Mouse (Mus musculus) spleen, postnatal 10 days (tissue): ENCODE measurements around the gene Tmem132a.

Experiments used
- DNase-seq, 2 experiments: peaks; one replicate each; pipeline ENCODE4 v3.0.0; 2021 to 2022; ENCODE audit warnings: low spot score in 2 of 2

Tmem132a gene

DNA sequence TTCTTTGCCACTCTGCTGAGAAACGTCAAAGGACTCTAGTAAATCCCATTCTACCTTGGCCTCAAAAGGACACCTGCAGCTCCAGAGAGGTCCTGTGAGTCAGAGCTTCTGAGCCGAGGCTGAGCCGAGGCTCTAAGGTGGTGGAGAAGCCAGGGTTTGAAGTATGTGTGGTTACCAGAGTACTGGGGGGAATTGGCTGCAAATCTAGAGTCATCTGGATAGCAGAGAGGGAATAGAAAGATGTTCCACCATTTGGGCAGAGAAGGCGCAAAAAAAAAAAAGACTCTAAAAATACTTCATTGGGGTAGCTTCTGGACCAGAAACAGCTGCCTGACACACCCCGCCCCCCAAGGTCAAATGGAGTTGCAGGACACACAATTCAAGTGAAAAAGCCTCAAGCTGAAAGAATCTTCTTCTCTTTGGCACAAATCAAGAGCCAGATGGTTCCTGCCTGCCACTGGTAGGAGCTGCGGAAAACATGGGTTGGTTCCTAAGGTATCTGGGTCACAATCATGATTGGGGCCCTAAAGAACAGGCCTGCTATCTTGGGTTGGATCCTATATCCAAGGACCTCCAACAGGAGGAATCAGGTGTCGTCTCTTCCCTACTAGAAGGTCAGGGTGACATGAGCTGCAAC is 8.6 kb upstream of the Tmem132a start:
- no peak for DNase-seq

DNA sequence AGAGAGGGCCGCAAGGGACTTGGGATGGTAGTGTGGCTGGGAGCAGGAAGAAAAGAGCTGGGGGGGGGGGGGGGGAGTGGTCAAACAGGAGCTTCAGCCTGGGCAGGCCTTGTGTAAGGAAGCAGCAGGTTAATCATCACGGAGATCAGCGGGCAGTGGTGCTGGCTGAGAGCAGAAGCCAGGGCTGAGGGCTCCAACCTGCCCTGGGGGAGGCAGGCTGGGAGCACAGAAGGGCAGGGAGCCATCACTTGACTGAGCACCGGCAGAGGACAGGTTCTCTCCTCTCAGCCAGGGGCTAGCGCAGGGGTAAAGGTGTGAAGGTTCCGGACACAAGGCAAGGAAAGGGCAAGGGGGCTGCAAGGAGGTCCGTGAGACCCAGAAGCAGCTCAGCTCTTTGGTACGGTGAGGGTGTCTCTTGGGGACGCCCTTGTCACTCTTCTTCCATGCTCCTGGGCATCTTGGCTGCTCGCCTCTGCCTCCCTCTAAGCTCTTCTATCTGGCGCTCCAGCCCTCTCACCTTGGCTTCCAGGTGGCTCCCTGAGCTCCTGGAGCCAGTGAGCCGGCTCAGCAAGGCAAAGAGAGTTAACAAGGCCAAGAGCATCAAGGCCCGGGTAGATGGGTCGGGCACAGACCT is 1.7 kb upstream of the Tmem132a start:
- no peak for DNase-seq

DNA sequence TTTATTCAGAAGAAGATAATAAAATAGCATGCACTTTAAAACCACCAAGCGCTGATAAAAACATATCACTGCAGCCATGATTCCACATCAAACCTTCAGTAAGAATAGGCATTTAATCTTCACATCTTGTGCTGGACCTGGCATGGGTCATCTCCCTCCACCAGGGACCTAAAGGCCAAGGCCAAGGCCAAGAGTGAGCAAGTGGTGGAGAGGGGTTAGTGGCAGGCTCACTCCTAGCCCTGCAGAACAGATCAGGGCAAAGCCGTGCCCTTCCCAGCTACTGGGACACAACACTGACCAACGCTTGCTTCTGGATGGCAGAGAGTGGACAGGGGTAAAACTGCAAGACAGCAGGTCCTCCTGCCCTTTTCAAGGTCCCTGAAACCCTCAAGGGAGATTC is 936 bp upstream of the Tmem132a start:
- no peak for DNase-seq

DNA sequence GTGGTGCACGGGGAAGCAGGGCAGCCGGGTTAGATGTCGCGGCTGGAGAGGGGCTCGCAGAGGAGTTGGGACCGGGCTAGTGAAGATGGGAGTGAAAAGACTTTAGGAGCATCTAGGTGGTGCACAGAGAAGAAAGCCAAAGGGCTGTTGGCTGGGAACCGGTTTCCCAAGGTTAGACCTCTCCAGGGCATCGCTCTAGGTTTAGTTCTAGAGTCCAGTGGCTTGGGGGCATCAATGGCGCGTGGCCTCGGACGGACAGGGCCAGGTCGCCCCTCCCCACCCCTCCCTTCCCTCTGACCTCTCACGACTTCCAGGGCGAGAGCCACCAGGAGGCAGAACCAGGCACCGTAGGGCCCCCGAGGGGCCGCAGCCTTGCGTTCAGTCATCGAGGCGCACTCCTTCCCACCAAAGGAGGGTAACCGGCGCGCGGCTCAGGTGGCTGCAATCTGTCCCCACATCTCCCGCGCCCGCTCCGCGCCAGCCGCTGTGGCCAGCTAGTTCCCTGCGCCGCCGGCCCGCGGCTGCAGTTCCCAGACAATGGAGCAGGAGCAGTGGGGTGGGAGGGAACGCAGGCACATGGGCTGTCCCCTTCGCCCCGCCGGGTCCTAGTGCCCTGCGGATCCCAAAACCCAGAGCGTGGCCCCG is 377 bp downstream of the Tmem132a start:
- peak in 1 of 2 experiments; percentile 38 for DNase-seq

DNA sequence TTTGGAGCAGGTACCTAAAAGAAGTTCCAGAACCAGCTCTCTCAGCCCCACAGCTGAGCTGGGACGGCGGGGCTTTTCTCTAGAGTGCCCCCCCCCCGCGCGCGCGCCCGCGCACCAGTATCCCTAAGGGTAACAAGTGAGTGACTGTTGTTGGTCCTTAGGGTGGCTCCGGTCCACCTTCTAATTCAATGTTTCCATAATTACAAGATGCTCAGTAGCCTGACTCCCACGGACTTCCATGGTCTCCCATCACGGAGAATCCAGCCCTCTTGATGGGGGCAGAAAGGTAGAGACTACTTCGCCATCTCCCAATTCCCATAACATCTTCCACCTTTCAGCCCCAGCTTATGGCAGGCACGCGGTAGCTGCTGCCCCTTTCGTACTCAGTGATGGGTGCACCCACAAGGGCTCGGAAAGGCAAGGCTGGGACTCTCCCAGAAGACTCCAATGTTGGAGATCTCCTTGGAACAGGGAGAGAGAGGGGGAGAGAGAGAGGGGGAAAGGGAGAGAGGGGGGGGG is 1.1 kb downstream of the Tmem132a start:
- no peak for DNase-seq

DNA sequence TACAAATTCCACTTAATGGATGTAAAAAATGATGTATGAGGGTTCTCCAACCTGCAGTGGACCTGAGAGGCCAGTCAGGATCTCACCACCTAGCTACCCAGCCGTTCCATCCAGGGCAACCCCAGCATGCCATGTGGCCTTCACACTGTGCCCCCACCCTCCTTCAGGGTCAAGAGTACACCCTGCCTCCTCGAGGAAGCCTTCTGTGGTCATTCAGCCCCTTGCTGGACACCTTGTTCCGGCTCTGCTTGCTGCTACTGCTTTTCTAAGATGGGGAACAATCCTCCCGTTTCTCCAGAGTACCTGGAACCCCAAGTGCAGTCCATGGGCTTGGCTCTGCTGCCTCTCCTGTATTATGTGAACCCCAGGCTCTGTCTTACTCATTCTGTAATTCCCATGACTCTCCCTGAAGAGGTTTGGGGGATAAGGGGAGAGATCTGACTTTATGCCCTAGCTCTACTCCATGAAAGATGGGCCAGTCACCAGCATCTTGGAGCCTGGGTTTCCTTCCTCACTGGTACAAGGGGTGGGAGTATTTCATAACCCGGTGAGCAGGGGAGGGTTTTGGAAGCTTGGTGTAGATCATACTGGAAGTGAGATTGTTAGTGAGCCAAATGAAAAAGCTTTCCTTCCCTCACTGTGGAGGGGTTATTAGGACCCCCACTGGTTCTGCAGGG is 1.7 kb downstream of the Tmem132a start:
- DNase-seq, result no peak

DNA sequence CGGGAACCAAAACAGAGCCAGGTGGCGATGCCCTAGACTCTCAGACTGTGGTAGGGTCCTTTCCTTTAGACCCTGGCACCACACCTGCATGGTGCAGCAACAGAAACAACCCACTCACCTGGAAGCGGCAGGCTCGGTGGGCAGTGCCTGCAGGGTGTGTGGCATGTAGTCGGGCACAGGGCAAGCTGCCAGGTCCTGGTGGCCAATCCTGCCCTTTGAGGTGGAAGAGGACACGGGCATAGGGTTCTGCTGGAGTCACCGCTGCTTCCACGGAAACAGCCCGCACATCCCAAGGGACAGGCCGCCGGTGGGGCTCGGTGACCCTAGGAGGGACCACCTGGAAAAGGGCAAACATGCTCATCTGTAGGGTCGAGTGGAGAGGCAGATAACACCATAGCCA is 3.4 kb downstream of the Tmem132a start:
- DNase-seq, result no peak

DNA sequence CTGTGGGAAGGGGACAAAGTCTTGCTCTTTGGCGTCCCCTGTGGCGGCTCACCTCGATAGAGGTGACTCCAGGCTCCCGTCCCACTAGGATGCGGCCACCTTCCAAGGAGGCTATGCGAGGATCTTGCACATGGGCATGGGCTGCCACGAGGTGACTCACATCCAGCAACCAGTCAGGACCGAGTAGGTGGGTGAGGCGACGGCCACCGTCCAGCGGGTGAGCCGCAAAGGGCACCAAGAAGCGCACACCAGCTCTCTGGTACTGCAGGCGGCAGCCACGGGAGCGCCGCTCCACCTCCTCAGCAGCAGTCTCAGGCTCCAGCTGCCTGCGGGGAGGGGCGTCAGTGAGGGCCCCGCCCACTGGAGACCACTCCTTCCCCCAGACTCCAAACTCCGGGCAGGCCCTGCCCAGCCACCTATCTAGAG is 9.7 kb downstream of the Tmem132a start:
- no peak for DNase-seq

DNA sequence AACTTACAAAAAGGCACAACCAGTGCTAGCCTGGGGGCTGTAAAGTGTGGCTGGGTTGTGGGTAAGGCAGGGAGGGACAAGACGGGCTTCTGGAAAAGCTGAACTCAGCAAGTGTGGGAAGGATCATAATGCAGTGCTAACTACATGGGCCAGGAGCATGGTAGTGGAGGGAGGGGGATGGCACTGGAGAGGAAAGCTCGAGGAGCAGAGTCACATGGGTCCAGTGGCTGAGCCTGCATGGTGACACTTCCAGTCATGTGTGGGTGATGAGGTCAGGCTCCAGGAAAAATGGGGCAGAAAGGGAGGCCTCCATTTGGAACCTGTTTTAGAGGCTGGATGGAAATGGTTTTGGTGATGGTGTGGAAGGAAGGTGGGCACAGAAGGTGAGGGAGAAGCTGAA is 13.2 kb downstream of the Tmem132a start:
- no peak for DNase-seq

DNA sequence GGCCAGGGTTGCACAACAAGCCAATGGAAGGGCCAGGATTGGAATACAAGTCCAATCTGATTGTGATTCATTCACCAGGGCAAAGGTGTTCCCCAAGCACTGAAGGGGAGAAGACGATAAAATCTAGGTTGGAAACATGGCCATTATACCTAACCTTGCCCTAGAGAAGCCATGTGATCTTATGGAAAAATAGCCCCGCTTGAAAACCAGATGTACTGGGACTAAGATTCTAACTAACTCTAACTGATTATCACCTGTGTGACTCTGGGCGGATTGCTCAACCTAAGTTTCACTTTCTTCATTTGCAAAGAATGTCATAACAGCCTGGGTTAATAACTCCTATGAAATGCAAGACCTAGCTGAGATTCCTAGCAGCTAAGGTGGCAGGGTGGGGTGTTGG is 14.3 kb downstream of the Tmem132a start:
- DNase-seq, result no peak

DNA sequence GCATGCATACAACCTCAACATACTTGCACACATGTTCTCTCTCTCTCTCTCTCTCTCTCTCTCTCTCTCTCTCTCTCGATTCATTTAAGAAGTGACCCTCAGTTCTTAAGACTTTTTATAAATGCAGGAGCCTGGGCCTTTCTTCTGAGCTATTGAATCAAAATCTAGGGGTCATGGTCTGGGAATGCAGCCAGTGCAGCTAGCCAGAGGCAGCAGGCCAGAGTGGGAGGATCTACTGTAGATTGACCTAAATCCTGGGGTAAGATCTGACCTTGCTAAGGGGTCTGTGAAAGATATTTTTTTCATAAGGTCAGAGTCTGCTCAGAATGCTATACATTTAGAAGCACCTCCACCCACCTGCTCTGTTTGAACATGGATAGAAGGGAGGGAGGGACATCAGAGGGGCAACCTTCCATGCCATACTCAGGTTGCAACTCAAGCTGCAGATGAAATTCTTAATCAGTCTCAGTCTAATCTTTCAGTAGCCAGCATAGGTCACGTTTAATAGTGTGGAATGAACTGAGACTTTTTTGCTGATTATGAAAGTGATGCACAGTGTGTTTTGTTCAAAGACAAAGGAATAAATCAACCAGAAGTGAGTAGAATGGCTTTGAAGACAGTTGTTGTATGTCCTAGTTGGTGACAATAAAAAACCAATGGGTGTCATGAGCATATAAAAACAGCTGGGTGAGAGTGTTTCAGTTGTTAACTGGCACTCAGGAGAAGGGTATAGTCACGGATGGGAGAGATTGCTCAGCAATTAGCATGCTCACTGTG is 22.2 kb downstream of the Tmem132a start:
- no peak for DNase-seq

DNA sequence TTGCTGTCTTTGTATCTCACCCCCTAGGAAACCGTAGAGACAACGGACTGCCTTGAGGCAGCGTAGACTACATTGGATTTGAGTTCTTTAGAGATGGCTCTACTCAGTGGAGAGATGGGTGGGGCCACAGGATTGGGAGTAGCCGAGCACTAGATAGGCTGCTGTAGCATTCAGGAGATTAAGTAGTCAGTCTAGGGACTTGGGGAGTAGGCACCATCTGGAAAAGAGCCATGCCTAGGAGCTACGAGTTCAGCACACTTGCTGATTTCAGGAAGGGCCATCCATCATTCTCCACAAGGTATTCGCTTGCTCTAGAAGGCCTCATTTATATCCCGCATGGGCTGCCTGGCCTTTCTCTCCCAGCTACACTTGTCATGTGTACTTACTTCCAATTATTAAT is 23.6 kb downstream of the Tmem132a start:
- no peak for DNase-seq

DNA sequence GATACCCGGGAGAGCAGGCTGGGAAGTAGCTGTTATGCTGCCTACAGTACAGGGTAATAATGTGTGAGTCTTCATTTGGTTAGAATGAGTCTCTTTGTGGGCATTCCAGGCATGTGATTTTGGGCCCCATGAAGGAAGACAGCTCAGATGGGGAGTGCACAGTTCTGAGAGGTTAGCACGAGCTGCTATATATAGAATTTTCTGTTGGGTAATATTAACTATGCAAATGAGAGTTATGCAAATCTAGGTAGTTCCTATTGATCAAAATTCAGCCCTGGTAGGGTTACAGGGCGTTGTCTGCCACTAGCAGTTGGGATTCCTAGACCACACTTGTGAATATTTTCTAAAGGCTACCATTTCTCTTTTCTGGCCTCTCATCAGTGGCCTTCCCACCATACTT is 24.3 kb downstream of the Tmem132a start:
- no peak for DNase-seq

DNA sequence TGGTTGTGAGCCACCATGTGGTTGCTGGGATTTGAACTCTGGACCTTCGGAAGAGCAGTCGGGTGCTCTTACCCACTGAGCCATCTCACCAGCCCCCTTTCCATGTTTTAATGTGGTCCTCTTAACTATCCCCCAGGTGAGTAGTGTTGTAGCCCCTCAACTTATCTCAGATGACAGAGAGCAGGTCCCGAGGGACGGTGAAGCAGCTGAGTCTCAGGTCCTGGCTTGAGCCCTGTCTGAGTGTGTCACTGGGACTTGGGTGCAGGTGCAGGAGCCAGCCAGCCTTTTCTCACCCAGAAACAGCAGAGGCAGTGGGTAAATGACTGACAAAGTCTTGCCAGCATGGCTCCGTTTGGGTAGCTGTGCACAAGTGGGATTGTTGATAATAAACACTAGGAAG is 25.5 kb downstream of the Tmem132a start:
- DNase-seq, result no peak

DNA sequence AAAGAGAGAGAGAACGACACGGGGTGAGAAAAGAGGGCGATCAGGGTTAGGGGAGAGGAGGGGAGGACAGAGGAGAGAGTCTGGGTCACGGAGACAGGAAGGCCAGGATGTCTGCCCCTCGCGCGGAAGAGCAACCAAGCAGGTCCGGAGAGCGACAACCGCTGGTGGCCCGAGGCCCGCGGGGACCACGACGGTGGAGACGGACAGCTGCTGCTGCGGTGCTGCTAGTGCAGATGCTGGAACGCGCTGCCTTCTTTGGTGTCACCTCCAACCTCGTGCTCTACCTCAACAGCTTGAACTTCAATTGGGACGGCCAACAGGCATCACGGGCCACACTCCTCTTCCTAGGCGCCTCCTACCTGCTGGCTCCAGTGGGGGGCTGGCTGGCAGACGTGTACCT is 26.8 kb downstream of the Tmem132a start:
- peak in 1 of 2 experiments; percentile 53 for DNase-seq

DNA sequence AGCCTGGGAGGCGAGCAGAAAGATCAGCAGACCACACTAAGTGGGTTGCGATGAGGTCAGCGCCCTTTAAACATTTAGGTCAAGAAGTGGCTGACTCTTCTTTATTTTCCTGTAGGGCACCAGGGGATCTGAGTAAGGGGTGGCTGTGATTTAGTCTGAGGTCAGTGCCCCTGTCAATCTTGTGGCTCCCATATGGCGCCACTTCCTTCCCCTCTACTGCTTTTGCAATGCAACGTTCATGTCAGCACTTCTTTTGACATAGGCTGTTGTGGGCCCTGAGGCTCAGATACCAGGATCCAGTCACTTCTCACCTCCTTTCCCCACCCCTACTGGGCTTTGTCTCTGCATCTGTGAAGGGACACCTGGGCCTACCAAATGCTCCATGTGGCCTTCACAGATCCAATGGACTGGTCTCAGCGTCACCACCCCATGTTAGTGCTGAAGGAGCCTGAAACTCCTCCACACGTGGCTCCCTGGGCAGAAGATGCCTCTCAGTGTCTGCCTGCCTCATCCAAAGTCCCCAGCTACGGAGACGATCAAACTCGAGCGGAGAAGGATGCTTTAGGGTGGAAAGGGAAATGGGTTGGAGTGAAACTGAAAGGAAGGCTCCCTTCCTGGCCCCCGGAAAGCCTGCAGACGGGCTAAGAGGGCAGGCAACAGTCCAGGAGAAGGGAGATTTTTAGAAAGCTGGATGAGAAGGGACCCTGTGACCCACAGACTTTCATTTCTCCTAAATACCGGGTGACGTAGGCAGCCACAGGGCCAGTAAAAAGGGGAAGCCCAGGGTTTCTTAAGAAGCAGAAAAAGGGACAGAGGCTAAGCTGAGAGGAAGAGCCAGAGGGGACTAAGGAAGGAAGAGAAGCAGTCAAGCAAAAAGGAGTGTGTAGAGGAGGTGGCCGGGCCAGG is 27.8 kb downstream of the Tmem132a start:
- peak in 1 of 2 experiments; percentile 60 for DNase-seq

DNA sequence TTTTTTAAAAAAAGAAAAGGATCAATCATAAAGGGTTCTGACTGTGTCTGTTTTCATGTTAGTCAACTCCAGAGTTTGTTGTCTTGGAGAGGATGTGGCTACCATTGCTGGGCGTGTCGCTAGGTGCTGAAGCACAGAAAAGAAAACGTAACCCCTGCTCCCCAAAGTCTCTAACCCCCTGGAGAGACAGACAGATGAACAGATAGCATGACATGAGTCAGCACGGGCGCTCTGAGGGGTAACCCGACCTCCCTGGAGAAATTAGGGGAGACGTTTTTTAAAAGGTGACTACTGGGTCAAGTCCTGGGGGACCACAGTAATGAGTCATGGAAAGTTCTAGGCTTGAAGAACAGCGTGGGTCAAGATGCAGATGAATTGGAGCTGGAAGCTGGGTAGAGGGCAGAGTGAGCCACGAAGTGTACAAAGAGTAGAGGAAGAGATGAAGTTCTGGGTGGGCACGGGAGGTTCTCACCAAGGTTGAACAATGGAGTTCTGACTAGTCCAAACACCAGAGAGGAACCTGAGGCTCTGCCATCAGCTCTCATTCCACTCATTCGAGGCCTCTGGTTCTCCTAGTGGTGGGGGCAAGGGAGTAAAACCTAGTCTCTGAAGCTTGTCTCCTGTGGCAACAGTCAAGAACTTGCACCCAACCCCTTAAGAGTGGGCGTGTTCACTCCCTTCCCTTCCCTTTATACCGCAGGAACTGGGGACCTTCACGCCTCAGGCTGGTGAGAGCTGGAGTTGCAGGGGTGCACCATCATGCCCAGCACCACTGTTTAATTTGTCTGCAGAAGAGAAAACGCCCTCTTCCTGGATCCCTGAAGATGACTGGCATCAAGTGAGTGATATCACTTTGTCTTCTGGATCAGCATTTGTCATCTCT is 30.5 kb downstream of the Tmem132a start, which contains the start of gene Slc15a3:
Gene Slc15a3, plus strand, starts transcription at position 718 of the 883 bp plus-strand sequence.
- no peak for DNase-seq

DNA sequence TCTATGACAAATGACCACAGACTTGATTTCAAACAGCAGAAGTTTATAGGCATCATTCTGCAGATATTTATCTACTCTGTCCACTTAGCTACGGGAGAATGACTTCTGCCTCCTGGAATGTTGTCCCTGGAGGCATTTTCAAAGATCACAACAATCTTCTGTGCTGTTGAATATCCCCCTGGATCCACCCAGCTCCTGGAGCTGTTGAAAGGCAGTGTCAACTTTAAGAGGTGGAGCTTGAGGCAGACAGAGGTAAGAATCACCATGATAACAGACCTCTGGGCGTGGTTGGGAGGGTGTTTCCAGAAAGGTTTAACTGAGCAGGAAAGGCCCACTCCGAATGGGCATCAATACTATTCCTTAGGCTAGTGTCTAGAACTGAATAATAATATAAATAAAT is 34.1 kb downstream of the Tmem132a start:
- DNase-seq, result no peak

DNA sequence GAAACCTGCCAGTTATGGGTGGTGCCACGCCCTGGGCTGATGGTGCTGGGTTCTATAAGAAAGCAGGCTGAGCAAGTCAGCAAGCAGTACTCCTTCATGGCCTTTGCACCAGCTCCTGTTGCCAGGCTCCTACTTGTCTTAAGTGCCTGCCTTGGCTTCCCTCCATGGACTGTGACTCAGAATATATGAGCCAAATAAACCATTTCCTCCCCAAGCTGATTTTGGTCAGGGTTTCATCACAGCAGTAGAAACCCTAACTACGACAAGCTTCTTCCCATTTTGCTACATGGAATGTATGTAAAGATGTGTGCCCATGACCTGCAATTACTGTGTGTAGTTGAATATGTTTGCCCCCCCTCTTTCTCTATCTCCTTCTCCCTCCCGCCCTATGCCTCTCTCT is 36.1 kb downstream of the Tmem132a start:
- DNase-seq, result no peak

DNA sequence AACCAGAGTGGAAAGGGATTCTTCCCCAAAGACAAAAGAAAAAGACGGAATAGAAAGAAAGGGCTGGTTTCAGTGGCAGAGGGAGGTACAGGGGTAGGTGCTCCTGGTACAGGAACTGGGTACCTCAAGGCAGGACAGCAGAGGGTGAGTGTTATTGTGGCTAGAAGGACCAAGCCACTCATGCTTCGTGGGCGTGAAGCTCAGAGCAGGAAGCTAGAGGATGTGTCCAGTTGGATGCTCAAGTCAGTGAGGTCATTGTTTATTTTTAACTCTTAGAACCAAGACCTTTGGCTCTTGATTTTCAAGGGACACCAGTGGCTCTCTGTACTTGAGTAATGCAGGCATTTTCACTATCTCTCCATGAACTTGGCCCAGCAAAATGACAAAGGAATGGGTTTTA is 37.7 kb downstream of the Tmem132a start:
- DNase-seq, result no peak
